Mouse (Mus musculus): ENCODE measurements around the gene Dnajb8. TPM values are rescaled to one million over a fixed set of nuclear protein-coding genes. Genes with fewer than 3 reads are reported as not detected.

Gene Dnajb8
- not detected for total RNA-seq (2021)
- long read RNA-seq, experiment 1 = 0 reads
- long read RNA-seq, experiment 2 = 0 reads

GRCm38 (mm10) chr6:88221968-88222367, at the start of gene Dnajb8:
Gene Dnajb8, plus strand, starts transcription at chr6:88222268.
- no peak for DNase-seq

GRCm38 (mm10) chr6:88174191-88174590, 47.9 kb upstream of the Dnajb8 start:
- no peak for DNase-seq

- DNase-seq = no peak
Observed at GRCm38 (mm10) chr6:88174676-88175075, 47.4 kb upstream of the Dnajb8 start.

GRCm38 (mm10) chr6:88184671-88185070, 37.4 kb upstream of the Dnajb8 start:
- no peak for DNase-seq

GRCm38 (mm10) chr6:88188148-88188547, 33.9 kb upstream of the Dnajb8 start:
- DNase-seq = no peak

GRCm38 (mm10) chr6:88189312-88190042, 32.6 kb upstream of the Dnajb8 start:
- DNase-seq = peak; percentile 62

- DNase-seq = no peak
Observed at GRCm38 (mm10) chr6:88190043-88190309, 32.1 kb upstream of the Dnajb8 start.

- no peak for DNase-seq
Observed at GRCm38 (mm10) chr6:88190310-88191023, 31.6 kb upstream of the Dnajb8 start.

GRCm38 (mm10) chr6:88191024-88191365, 31.1 kb upstream of the Dnajb8 start:
- DNase-seq = no peak

GRCm38 (mm10) chr6:88191411-88192070, 30.5 kb upstream of the Dnajb8 start:
- DNase-seq = no peak

- DNase-seq = no peak
Observed at GRCm38 (mm10) chr6:88192756-88193155, 29.3 kb upstream of the Dnajb8 start.

- DNase-seq = peak; percentile 52
Observed at GRCm38 (mm10) chr6:88193433-88194052, 28.5 kb upstream of the Dnajb8 start, which contains the start of gene Gata2. Gene Gata2, plus strand, starts transcription at chr6:88193891.

- DNase-seq = no peak
Observed at GRCm38 (mm10) chr6:88194053-88194977, 27.8 kb upstream of the Dnajb8 start.

- no peak for DNase-seq
Observed at GRCm38 (mm10) chr6:88194978-88195325, 27.1 kb upstream of the Dnajb8 start.

GRCm38 (mm10) chr6:88196054-88196732, 25.9 kb upstream of the Dnajb8 start:
- no peak for DNase-seq

GRCm38 (mm10) chr6:88196733-88197312, 25.2 kb upstream of the Dnajb8 start:
- DNase-seq = no peak

- DNase-seq = no peak
Observed at GRCm38 (mm10) chr6:88197313-88198069, 24.6 kb upstream of the Dnajb8 start.

GRCm38 (mm10) chr6:88198070-88198940, 23.8 kb upstream of the Dnajb8 start:
- DNase-seq = peak; percentile 77
